Mouse (Mus musculus) hindbrain, embryonic 12.5 days (tissue): Measurements from ENCODE around the gene Pgm2. TPM values are rescaled to one million over a fixed set of nuclear protein-coding genes. Genes with fewer than 3 reads are reported as not detected.

Experiments
- ATAC-seq: fragments of 200-750 bp; cut with Nextera tagmentation; 2 replicates; pipeline ENCODE4 v1.8.0; 2017; ENCODE audit warnings: moderate TSS enrichment; ENCODE audit not compliant: low FRiP score
- H3K27ac ChIP-seq: fragments of 300-500 bp; sonication (generic); 2 replicates; pipeline ENCODE4 v1.5.1; 2016; ENCODE audit warnings: mild to moderate bottlenecking
- H3K27me3 ChIP-seq: fragments of 300-500 bp; sonication (generic); 2 replicates; pipeline ENCODE4 v1.6.1; 2016; ENCODE audit warnings: mild to moderate bottlenecking
- H3K36me3 ChIP-seq: fragments of 300-500 bp; sonication (generic); 2 replicates; pipeline ENCODE4 v1.6.1; 2016; ENCODE audit warnings: mild to moderate bottlenecking
- H3K4me1 ChIP-seq: fragments of 300-500 bp; sonication (generic); 2 replicates; pipeline ENCODE4 v1.6.1; 2016
- H3K4me2 ChIP-seq: fragments of 300-500 bp; sonication (generic); replicated peaks from 2 replicates; pipeline ENCODE4 v1.6.1; 2016; ENCODE audit warnings: mild to moderate bottlenecking
- H3K4me3 ChIP-seq: fragments of 300-500 bp; sonication (generic); 2 replicates; pipeline ENCODE4 v1.5.1; 2016; ENCODE audit warnings: mild to moderate bottlenecking
- H3K9ac ChIP-seq: fragments of 300-500 bp; sonication (generic); 2 replicates; pipeline ENCODE4 v1.6.1; 2016; ENCODE audit warnings: mild to moderate bottlenecking, moderate library complexity
- H3K9me3 ChIP-seq: fragments of 300-500 bp; sonication (generic); replicated peaks from 2 replicates; pipeline ENCODE4 v1.6.1; 2016; ENCODE audit warnings: mild to moderate bottlenecking
- WGBS: fragments of 180-500 bp; shearing (Covaris S2); methylation state at CpG from one replicate; pipeline ENCODE4 v1.1.7; 2016; 5-methylcytosine and 5-hydroxymethylcytosine counted together
- polyA plus RNA-seq: library from polyadenylated mRNA; unstranded; fragments of >200 nt; fragmentation: Nextera tagmentation; extraction: Ambion mirVana; gene quantifications from 2 replicates; pipeline ENCODE4 v1.2.1, GENCODE M21; 2016

The Pgm2 gene
- polyA plus RNA-seq, 1 experiment from 2014 or later: 29.4 TPM

DNA sequence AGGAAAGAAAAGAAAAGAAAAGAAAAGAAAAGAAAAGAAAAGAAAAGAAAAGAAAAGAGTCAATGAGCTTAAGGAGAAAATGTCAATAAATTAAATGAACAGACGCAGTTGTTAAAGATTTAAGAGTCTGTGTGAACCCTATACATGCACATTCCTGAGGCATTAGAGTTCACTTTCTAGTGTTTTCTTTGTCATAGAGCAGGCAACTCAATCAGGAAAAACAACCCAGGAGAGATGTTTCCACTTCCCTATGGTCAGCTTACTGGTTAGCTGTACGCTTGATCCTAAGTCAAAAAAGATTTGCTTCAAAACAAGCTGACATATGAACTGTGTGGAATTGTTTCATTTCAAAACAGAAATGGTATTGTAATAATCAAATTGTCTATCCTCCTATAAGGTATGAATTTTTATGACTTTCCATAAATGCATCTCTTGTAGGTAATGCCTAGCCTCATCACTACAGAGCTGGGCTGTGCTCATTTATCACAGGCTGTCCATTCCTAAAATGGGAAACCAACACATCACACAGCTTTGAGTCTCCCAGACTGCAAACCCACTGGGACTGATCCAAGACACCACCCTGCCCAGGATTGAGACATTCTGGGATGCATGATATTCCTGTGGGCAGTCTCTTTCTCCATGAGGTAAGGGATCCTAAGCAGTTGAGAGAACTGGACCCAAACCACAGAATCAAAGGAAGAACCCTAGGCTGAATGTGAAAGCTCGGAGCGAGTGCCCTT, 29.7 kb upstream of the Pgm2 start:
- Histone ChIP-seq H3K9me3 (no peaks in the 10 kb centered on the region), H3K27me3 (no peaks in the 10 kb centered on the region), H3K9ac (no peak overlapping the region), H3K4me1 (no peaks in the 10 kb centered on the region), H3K36me3 (no peaks in the 10 kb centered on the region), H3K4me2 (no peak overlapping the region), H3K27ac (no peak overlapping the region), H3K4me3 (no peak overlapping the region)
- no peak for ATAC-seq
- 79% methylated on average over 4 of the region's 4 CpGs for whole genome bisulfite sequencing

DNA sequence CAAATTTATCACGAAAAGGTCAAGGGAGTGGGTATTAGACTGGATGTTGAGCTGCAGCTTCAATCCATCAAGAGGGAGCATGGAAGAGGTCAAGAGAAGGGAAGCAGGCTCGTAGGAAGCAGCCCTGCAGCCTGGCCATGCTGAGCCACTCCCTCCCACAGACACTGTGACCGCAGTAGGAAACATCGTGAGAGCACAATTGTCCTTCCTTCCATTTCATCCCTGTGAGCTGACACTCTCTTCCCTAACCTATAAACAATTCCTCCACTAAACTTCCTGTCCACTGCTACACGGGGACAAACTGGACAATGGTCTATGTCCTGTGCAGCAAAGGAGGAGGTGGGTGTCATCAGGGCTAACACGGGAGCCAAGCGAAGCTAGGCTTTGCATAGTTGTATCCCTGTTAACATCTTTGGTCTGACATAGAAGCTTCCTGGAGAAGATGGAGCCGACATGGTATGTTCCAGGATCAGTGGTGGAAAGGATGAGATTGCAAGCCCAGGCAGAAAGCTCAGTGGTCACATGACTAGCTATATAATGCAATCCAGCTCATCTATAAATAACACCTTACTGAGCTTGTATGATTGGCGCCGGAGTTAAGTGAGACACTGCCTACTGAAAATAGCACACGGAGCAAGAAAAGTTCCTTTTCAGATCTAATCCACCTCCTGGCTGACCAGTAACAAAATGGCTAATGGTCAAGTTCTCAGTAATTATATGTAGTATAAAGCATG, 29.0 kb upstream of the Pgm2 start:
- no peak for ATAC-seq
- Histone ChIP-seq H3K9ac (no peak overlapping the region), H3K9me3 (no peaks in the 10 kb centered on the region), H3K27ac (no peak overlapping the region), H3K4me2 (no peak overlapping the region), H3K4me3 (no peak overlapping the region), H3K36me3 (no peaks in the 10 kb centered on the region), H3K27me3 (no peaks in the 10 kb centered on the region), H3K4me1 (no peaks in the 10 kb centered on the region)
- 82% methylated on average over 11 of the region's 11 CpGs for WGBS

DNA sequence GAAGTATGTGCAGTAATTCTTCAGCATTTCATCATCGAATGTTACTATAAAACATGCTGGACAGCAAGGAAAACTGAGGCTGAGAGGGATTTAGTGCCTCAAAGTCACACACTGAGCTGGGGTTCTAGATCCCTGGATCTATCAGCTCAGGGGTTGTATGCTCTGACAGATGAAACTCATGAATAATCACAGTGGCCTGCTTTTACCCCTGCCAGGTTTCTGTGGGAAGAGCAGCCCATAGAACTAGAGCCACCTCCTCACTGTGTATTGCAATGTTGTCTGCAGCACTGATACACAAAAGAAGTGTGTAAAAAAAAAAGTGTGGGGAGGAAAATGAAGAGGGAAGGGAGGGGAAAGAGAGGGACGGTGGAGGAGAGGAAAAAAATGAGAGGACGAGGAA, 28.3 kb upstream of the Pgm2 start:
- Histone ChIP-seq H3K9me3 (no peaks in the 10 kb centered on the region), H3K36me3 (no peaks in the 10 kb centered on the region), H3K9ac (no peak overlapping the region), H3K27ac (no peak overlapping the region), H3K4me3 (no peak overlapping the region), H3K4me2 (no peak overlapping the region), H3K27me3 (no peaks in the 10 kb centered on the region), H3K4me1 (no peaks in the 10 kb centered on the region)
- ATAC-seq: no peak
- WGBS: 78% methylated on average over 3 of the region's 3 CpGs

DNA sequence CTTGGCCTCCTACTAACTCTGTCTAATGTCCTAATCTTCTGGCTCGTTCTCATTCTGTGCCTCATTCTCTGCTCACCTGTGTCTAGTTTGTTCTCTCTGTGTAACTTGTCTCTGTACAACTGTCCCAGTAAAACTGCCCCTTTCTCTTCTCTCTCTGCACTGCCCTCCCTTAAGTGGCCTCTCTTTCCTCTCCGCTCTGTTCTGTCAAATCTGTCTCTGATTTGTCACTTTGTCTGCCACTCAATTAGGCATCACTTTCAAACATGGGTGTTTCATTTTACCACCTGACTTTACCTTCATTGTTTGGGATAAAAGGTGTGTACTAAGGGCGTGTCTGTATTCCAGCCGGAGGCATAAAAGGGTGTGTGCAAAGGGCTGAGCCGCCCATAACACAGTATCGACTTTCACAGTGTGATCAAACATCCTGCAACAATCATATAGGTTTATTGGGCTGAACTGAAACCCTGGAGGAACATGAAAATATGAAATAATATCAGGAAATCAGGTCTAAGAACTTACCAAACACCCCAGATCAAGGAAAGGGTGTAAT, 27.2 kb upstream of the Pgm2 start:
- Histone ChIP-seq H3K4me1 (no peaks in the 10 kb centered on the region), H3K9me3 (no peaks in the 10 kb centered on the region), H3K4me3 (no peak overlapping the region), H3K4me2 (no peak overlapping the region), H3K9ac (no peak overlapping the region), H3K27ac (no peak overlapping the region), H3K27me3 (no peaks in the 10 kb centered on the region), H3K36me3 (no peaks in the 10 kb centered on the region)
- no peak for ATAC-seq
- 87% methylated on average over 6 of the region's 6 CpGs for WGBS

DNA sequence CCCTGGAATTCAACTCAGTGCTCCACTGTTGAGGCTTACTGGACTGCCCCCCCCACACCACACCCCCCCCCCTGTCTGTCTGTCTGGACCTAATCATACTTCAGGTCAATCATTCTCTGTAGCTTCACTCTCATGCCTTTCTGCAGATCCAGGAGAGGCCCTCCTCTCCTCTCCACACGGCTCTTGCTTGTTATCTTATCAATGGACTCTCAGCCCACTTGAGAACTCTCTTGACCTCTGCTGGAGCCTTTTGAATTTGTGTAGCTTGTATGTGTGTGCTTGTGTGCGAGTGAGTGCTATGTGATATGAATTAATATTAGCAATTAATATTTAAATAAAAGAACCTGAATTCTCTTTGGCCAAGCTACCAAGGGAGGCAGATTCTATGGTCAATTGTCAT, 26.6 kb upstream of the Pgm2 start:
- ATAC-seq: no peak
- Histone ChIP-seq H3K4me3 (no peak overlapping the region), H3K9ac (no peak overlapping the region), H3K36me3 (no peaks in the 10 kb centered on the region), H3K4me1 (no peaks in the 10 kb centered on the region), H3K4me2 (no peak overlapping the region), H3K9me3 (no peaks in the 10 kb centered on the region), H3K27ac (no peak overlapping the region), H3K27me3 (no peaks in the 10 kb centered on the region)
- 64% methylated on average over 2 of the region's 2 CpGs for WGBS

DNA sequence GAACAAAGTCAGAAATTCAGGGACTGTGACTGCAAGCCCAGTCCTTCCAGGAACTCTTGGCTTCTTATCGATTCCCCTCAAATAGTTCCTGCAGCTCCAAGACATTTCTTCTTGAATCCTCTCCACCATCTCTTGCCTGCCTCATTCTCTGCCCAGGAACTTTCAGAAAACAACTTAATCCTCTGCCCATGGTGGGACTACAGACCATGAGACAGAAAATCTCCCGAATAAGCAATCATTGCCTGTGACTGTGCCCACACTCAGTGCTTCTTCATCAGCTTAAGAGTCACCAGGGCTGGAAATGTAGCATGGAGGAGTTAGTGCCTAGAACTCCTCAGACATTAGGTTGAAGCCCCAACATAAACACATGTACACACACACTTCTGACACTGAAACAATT, 25.2 kb upstream of the Pgm2 start:
- no peaks in the 10 kb centered on the region for H3K36me3 ChIP-seq
- H3K4me1 ChIP-seq: no peaks in the 10 kb centered on the region
- H3K27ac ChIP-seq: no peak overlapping the region
- no peak overlapping the region for H3K9ac ChIP-seq
- H3K27me3 ChIP-seq: no peaks in the 10 kb centered on the region
- 90% methylated on average over 2 of the region's 2 CpGs for whole genome bisulfite sequencing
- H3K9me3 ChIP-seq: no peaks in the 10 kb centered on the region
- ATAC-seq: no peak
- H3K4me2 ChIP-seq: no peak overlapping the region
- H3K4me3 ChIP-seq: no peak overlapping the region

DNA sequence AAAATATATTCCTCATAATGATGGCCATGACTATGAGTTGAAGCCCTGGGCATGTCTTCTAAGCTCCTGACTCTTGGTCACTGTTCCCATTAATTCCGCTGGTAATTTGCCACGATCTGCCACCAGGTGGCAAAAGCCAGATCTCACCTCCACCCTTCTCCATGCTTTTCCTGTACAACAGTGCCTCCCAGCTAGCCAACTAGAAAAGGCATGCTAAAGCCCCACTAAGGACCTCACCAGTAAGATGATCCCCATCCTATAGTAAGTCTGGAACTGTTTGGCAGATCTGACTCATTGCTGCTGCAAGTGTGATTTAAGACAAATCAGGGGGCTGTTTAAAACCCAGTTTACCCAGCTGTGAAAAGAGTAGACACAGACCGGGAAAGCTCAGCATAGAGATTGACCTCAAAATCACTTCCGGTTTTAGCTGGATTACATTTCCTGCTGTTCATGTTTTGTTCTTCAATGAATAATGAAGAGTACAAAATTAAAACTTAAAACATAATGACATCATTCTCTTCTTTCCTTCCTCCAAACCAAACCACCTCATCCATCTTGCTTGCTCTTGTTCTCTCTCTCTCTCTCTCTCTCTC, 22.6 kb upstream of the Pgm2 start:
- no peak overlapping the region for H3K4me2 ChIP-seq
- no peaks in the 10 kb centered on the region for H3K36me3 ChIP-seq
- H3K4me3 ChIP-seq: no peak overlapping the region
- 32% methylated on average over 4 of the region's 4 CpGs for WGBS
- no peaks in the 10 kb centered on the region for H3K4me1 ChIP-seq
- no peak overlapping the region for H3K27ac ChIP-seq
- peak; percentile 80 for ATAC-seq
- H3K9me3 ChIP-seq: no peaks in the 10 kb centered on the region
- H3K27me3 ChIP-seq: no peaks in the 10 kb centered on the region
- no peak overlapping the region for H3K9ac ChIP-seq

DNA sequence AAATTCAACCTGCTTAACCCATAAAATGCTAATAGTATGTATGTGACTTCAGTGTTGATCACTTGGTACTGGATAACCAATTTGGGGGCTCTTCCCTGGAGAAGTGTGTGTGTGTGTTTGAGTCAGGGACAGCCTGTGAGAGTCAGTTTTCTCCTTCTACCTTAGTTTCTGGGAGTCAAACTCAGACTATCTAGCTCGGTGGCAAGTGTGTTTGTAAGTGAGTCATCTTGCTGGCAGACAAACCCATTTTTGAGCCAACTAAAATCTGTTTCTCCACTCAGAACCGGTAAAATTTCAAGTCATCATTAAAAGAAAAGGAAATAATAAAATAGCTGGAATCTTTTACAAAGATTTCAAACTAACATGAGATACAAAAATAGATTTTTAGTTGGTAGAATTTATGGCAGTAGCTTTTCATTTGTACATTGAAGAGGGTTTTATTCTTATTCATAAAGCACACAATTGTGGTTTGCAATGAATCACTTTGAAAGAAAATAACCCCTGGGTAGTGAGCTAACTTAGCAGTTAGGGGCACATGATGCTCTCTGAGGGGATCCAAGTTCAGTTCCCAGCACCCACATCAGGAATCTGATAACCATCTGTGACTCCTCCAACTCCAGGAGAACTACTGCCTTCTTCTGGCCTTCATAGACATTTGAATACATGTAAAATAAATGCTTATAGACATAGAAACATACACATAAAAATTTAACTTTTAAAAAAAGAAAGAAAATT, 21.8 kb upstream of the Pgm2 start:
- no peak for ATAC-seq
- H3K27ac ChIP-seq: no peak overlapping the region
- no peak overlapping the region for H3K4me2 ChIP-seq
- H3K27me3 ChIP-seq: no peaks in the 10 kb centered on the region
- no peaks in the 10 kb centered on the region for H3K4me1 ChIP-seq
- H3K4me3 ChIP-seq: no peak overlapping the region
- H3K9ac ChIP-seq: no peak overlapping the region
- H3K9me3 ChIP-seq: no peaks in the 10 kb centered on the region
- WGBS: 82% methylated on average over 2 of the region's 2 CpGs
- H3K36me3 ChIP-seq: no peaks in the 10 kb centered on the region

DNA sequence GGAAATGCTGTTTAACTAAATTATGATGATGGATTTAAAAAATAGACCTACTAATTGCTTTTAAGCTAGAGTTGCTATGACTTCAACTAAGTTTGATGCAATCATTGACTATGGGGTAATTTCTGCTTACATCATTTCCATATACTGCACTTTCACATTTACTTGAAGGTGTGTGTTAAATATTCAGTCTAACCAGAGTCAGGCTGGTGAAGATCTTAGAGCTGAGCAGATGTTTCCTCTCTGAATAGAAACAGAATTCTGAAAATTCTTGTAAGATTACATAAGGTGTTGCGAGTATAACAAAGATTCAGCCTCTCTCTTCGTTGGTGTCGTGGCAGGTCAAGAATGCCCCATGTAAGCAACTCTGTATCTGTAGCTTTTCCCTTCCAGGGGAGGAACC, 18.3 kb upstream of the Pgm2 start:
- no peak overlapping the region for H3K4me3 ChIP-seq
- no peak overlapping the region for H3K27ac ChIP-seq
- H3K4me2 ChIP-seq: no peak overlapping the region
- 84% methylated on average over 3 of the region's 3 CpGs for WGBS
- no peaks in the 10 kb centered on the region for H3K36me3 ChIP-seq
- H3K9me3 ChIP-seq: no peaks in the 10 kb centered on the region
- H3K9ac ChIP-seq: no peak overlapping the region
- ATAC-seq: no peak
- no peaks in the 10 kb centered on the region for H3K4me1 ChIP-seq
- no peaks in the 10 kb centered on the region for H3K27me3 ChIP-seq

DNA sequence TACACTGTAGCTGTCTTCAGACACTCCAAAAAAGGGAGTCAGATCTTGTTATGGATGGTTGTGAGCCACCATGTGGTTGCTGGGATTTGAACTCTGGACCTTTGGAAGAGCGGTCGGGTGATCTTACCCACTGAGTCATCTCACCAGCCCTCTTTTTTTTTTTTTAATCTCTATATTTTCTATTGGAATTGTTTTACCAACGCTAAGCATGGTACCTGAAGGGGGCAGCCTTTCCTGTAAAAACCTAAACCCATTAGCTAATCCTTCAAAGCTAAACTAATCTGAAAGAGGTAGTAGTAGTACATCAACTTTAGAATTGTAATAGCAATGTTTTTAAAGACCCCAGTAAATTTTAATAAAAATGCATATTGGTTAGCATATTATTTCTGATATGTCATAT, 17.2 kb upstream of the Pgm2 start:
- Histone ChIP-seq H3K9ac (no peak overlapping the region), H3K27me3 (no peaks in the 10 kb centered on the region), H3K4me2 (no peak overlapping the region), H3K9me3 (no peaks in the 10 kb centered on the region), H3K4me1 (no peaks in the 10 kb centered on the region), H3K27ac (no peak overlapping the region), H3K4me3 (no peak overlapping the region), H3K36me3 (no peaks in the 10 kb centered on the region)
- 63% methylated on average over 3 of the region's 3 CpGs for WGBS
- ATAC-seq: no peak

DNA sequence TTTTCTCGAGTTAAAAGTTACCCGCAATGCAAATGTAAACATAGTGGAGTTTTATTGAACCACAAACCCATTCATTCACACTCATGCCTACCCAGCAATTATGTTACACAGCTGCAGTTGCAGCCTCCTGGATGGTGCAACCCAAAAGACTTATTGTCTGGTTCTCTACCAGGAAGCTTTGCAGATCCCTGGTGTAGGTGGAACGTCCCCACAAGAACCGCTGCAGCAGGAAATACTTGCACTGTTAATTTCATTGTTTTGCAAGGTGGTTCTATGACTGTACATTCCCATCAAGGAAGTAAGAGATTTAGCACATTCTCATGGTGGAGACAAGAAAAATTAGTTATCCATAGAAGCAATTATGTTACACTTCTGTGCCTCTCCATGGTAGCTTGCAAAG, 15.4 kb upstream of the Pgm2 start:
- Histone ChIP-seq H3K36me3 (no peaks in the 10 kb centered on the region), H3K9me3 (no peaks in the 10 kb centered on the region), H3K4me2 (no peak overlapping the region), H3K27me3 (no peaks in the 10 kb centered on the region), H3K9ac (no peak overlapping the region), H3K27ac (no peak overlapping the region), H3K4me1 (0 out of 2 replicates have a peak, but pooled peaks cover 2% of the 10 kb centered on the region), H3K4me3 (no peak overlapping the region)
- WGBS: 85% methylated on average over 4 of the region's 4 CpGs
- no peak for ATAC-seq
